Mouse (Mus musculus): ENCODE measurements around the gene Ddx39. TPM values are rescaled to one million over a fixed set of nuclear protein-coding genes. Genes with fewer than 3 reads are reported as not detected.

Gene Ddx39
- polyA plus RNA-seq, 1 experiment from 2014 or later, result 80.9 TPM

DNA sequence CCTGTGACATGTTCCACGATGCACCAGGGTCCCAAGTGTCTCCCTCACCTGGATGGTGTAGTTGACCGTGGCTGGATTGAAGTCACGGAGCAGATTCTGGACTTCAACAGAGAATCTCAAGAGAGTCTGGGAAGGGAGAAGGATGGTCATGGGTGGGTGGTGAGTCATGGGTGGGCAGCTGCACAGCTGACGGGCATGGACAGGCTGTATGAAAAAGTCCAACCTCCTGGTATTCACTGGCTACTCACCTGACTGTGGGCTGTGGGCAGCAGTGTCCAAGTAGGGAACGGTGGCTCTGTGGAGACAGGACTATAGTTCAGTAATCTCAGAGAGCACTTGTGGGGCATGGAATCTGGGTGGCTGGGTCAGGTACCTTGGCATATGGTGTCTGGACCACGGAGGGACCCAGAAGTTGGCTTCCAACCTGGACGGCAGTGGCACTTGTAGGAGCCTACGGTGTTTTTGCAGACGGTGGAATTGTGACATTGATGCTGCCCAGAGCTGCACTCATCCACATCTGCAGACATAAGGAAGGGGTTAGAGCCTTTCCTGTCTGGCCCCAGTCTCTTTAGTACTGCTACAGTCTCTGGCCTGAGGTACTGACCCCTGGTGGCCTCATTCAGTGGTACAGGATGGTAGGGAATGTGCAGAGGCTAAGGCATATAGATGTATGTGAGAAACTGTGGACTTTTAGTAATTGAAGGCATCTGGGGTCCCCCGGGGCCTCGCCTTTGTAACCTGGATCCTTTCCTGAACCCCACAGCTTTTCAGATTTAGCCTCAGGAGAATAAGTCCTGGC lies 14.2 kb downstream of the Ddx39 start:
- Histone ChIP-seq H3K4me3 (ENCODE audit: low read depth, low read length) (no peak overlapping the region), H3K9me3 (ENCODE audit: low read length) (no peaks in the 10 kb centered on the region), H3K4me2 (ENCODE audit: low read depth, low read length) (no peak overlapping the region), H3K4me1 (ENCODE audit: insufficient read depth) (no peaks in the 10 kb centered on the region), H3K27me3 (ENCODE audit: insufficient read depth, low read length) (no peaks in the 10 kb centered on the region), H3K9ac (replicated peaks) (no peak overlapping the region), H3K27ac (ENCODE audit: low read depth) (no peak overlapping the region), H3K36me3 (replicated peaks; ENCODE audit: insufficient read depth, low read length) (peaks cover 64% of the 10 kb centered on the region)
- no peak for TF ChIP-seq EP300 (IDR thresholded peaks at IDR 0.05; ENCODE audit: low read depth)
- TF ChIP-seq CTCF (IDR thresholded peaks at IDR 0.05; ENCODE audit: low read depth), result peak; percentile 77
- WGBS (ENCODE audit: insufficient replicate concordance), result 73% methylated on average over 11 of the region's 11 CpGs
- DNase-seq (peak; percentile 55), ATAC-seq (peak; percentile 34; the same call in 1 of the 2 replicates)

DNA sequence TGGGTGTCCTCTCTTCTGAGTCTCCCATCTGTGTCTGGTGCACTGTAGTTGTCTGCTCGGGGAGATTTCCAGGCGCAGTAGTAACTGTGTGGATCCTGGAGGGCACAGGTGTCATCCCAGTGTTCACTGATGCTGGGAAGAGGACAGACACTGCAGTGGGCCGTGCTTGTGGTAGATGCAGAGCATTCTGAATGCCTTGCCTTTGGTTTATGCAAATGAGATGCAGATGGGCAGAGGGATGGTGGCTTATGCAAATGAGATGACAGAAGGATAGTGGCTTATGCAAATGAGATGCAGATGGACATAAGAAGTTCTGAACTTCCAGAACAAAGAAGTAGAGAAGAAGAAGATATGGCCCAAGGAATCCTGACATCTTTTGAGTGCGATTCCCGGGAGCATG lies 16.9 kb downstream of the Ddx39 start:
- no peak overlapping the region for H3K9ac ChIP-seq (replicated peaks)
- peaks cover 46% of the 10 kb centered on the region for H3K36me3 ChIP-seq (replicated peaks; ENCODE audit: insufficient read depth, low read length)
- no peak overlapping the region for H3K27ac ChIP-seq (ENCODE audit: low read depth)
- no peaks in the 10 kb centered on the region for H3K27me3 ChIP-seq (ENCODE audit: insufficient read depth, low read length)
- no peak for TF ChIP-seq CTCF (IDR thresholded peaks at IDR 0.05; ENCODE audit: low read depth)
- no peak for TF ChIP-seq EP300 (IDR thresholded peaks at IDR 0.05; ENCODE audit: low read depth)
- H3K4me2 ChIP-seq (ENCODE audit: low read depth, low read length), result no peak overlapping the region
- no peaks in the 10 kb centered on the region for H3K9me3 ChIP-seq (ENCODE audit: low read length)
- H3K4me3 ChIP-seq (ENCODE audit: low read depth, low read length), result no peak overlapping the region
- H3K4me1 ChIP-seq (ENCODE audit: insufficient read depth), result peaks cover 7% of the 10 kb centered on the region
- no peak for ATAC-seq
- WGBS (ENCODE audit: insufficient replicate concordance), result 84% methylated on average over 5 of the region's 5 CpGs
- DNase-seq, result no peak

DNA sequence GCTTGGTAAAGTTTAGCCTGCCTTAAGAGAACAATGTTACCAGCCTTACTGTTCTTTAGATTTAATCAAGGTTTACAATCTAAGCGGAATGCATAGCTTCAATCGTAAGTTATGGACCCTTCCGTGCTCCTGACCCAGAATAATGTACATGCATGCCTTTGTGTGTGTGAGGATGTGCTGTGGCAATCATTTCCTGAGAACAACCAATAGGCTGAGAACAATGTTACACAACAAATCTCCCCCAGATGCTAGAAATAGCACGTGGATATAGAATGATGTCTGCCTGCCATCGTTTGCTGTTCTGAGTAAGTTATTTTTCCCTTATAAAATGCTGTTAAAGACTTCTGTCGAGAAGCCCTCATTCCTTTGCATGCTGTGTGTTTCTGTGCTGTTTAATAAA lies 17.9 kb downstream of the Ddx39 start:
- DNase-seq (no peak), ATAC-seq (no peak)
- 58% methylated on average over 6 of the region's 6 CpGs for WGBS (ENCODE audit: insufficient replicate concordance)
- peaks cover 15% of the 10 kb centered on the region for H3K4me1 ChIP-seq (ENCODE audit: insufficient read depth)
- peaks cover 36% of the 10 kb centered on the region for H3K36me3 ChIP-seq (replicated peaks; ENCODE audit: insufficient read depth, low read length)
- H3K27me3 ChIP-seq (ENCODE audit: insufficient read depth, low read length), result no peaks in the 10 kb centered on the region
- TF ChIP-seq EP300 (IDR thresholded peaks at IDR 0.05; ENCODE audit: low read depth) (no peak), CTCF (IDR thresholded peaks at IDR 0.05; ENCODE audit: low read depth) (no peak)
- H3K4me2 ChIP-seq (ENCODE audit: low read depth, low read length), result no peak overlapping the region
- no peak overlapping the region for H3K9ac ChIP-seq (replicated peaks)
- H3K27ac ChIP-seq (ENCODE audit: low read depth), result no peak overlapping the region
- H3K9me3 ChIP-seq (ENCODE audit: low read length), result no peaks in the 10 kb centered on the region
- no peak overlapping the region for H3K4me3 ChIP-seq (ENCODE audit: low read depth, low read length)

DNA sequence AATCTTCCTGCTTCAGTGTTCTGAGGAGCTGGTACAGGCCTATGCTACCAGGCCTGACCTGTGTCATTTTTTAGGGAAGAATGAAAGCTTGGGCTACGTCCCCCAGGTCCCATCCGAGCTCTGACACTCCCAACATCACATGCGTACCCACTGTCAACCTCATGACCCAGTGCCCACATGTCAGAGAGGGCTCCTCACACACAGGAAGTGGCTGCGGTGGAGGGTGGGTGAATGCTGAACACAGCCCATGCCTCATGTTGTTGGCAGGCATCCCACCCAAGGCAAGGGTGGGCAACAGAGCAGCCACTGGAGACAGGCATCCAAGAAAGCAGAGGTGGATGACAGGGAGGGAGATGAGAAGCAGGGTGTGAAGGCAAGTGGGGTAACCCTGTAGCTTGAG lies 21.7 kb downstream of the Ddx39 start:
- peaks cover 16% of the 10 kb centered on the region for H3K36me3 ChIP-seq (replicated peaks; ENCODE audit: insufficient read depth, low read length)
- no peak overlapping the region for H3K27ac ChIP-seq (ENCODE audit: low read depth)
- H3K4me1 ChIP-seq (ENCODE audit: insufficient read depth), result peaks cover 42% of the 10 kb centered on the region
- H3K27me3 ChIP-seq (ENCODE audit: insufficient read depth, low read length), result no peaks in the 10 kb centered on the region
- 0 out of 2 replicates have a peak overlapping the region, but pooled peaks have one; percentile 11 for H3K4me2 ChIP-seq (ENCODE audit: low read depth, low read length)
- H3K9ac ChIP-seq (replicated peaks), result no peak overlapping the region
- H3K9me3 ChIP-seq (ENCODE audit: low read length), result no peaks in the 10 kb centered on the region
- ATAC-seq (no peak), DNase-seq (no peak)
- WGBS (ENCODE audit: insufficient replicate concordance), result 50% methylated on average over 4 of the region's 4 CpGs
- H3K4me3 ChIP-seq (ENCODE audit: low read depth, low read length), result no peak overlapping the region
- TF ChIP-seq CTCF (IDR thresholded peaks at IDR 0.05; ENCODE audit: low read depth) (no peak), EP300 (IDR thresholded peaks at IDR 0.05; ENCODE audit: low read depth) (no peak)

DNA sequence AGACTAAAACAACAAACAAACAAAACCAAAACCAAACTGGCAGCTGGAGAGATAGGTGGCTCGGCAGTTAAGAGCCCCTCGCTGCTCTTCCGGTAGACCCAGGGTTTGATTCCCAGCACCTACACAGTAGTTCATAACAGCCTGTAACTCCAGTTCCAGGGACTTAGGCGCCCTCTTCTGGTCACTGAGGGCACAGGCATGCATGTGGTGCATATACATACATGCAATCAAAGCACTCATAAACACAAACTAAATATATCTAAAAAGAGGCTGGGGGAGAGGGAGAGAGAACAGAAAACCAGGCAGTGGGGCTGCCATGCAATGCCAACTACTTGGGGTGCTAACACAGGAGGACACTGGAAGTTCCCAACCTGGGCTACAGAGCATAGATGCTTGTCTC lies 22.4 kb downstream of the Ddx39 start:
- peaks cover 45% of the 10 kb centered on the region for H3K4me1 ChIP-seq (ENCODE audit: insufficient read depth)
- peaks cover 10% of the 10 kb centered on the region; the same call in 1 of the 2 replicates for H3K36me3 ChIP-seq (replicated peaks; ENCODE audit: insufficient read depth, low read length)
- H3K4me2 ChIP-seq (ENCODE audit: low read depth, low read length), result peak overlapping the region; percentile 78
- TF ChIP-seq EP300 (IDR thresholded peaks at IDR 0.05; ENCODE audit: low read depth) (no peak), CTCF (IDR thresholded peaks at IDR 0.05; ENCODE audit: low read depth) (peak; percentile 45)
- no peaks in the 10 kb centered on the region for H3K9me3 ChIP-seq (ENCODE audit: low read length)
- no peaks in the 10 kb centered on the region for H3K27me3 ChIP-seq (ENCODE audit: insufficient read depth, low read length)
- H3K4me3 ChIP-seq (ENCODE audit: low read depth, low read length), result no peak overlapping the region
- 82% methylated on average over 4 of the region's 4 CpGs for WGBS (ENCODE audit: insufficient replicate concordance)
- H3K27ac ChIP-seq (ENCODE audit: low read depth), result 0 out of 2 replicates have a peak overlapping the region, but pooled peaks have one; percentile 89
- ATAC-seq, result no peak
- H3K9ac ChIP-seq (replicated peaks), result no peak overlapping the region
- DNase-seq, result no peak

DNA sequence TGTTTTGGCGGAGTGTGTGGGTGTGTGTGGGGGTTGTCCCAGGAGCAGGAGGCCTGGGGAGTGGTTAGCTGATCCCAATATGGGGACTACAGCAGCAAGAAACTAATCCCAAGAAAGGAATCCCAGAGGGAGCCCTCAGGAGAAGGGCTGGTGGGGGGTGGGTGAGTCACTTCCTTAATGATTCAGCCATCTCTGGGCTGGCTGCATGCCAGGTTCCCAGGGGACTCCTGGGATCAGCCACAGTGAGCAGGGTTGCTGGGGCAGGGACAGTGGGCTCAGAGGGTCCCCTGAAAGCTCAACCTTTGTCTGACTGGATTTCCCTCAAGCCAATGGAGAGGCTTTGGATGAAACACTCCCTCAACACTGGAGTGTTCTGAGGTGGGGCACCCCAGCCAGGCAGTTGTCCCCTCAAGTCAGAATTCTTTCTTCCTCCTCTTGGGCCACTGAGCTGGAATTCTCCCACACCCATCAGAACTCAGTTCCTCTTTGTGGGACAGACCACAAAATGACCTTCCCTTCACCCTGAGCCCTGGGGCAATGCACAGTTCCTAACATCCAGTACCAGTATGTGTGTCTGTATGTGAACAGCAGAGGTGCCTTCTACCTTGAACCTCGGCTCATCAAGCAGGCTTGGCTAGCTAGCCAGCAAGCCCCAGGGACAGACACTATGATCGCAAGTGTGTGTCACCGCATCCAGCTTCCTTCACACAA lies 23.0 kb downstream of the Ddx39 start:
- TF ChIP-seq EP300 (IDR thresholded peaks at IDR 0.05; ENCODE audit: low read depth) (no peak), CTCF (IDR thresholded peaks at IDR 0.05; ENCODE audit: low read depth) (no peak)
- Histone ChIP-seq H3K9ac (replicated peaks) (peak overlapping the region; percentile 44; the same call in 1 of the 2 replicates), H3K9me3 (ENCODE audit: low read length) (no peaks in the 10 kb centered on the region), H3K27ac (ENCODE audit: low read depth) (peak overlapping the region; percentile 89), H3K4me1 (ENCODE audit: insufficient read depth) (peaks cover 50% of the 10 kb centered on the region), H3K4me2 (ENCODE audit: low read depth, low read length) (peak overlapping the region; percentile 78), H3K36me3 (replicated peaks; ENCODE audit: insufficient read depth, low read length) (peaks cover 7% of the 10 kb centered on the region; the same call in 1 of the 2 replicates), H3K4me3 (ENCODE audit: low read depth, low read length) (peak overlapping the region; percentile 60), H3K27me3 (ENCODE audit: insufficient read depth, low read length) (no peaks in the 10 kb centered on the region)
- ATAC-seq (peak; percentile 16; the same call in 1 of the 2 replicates), DNase-seq (peak; percentile 56)
- WGBS (ENCODE audit: insufficient replicate concordance), result 35% methylated on average over 4 of the region's 4 CpGs
